Mouse (Mus musculus) erythroblast, embryonic 14.5 days (primary cell): ENCODE measurements around the gene Nfkbil1. TPM values are rescaled to one million over a fixed set of nuclear protein-coding genes. Genes with fewer than 3 reads are reported as not detected.

Experiments
- H3K27me3 ChIP-seq: 2 replicates; pipeline ENCODE4 v1.6.1; 2012; ENCODE audit warnings: inconsistent platforms; ENCODE audit not compliant: control insufficient read depth
- H3K36me3 ChIP-seq: 2 replicates; pipeline ENCODE4 v1.6.1; 2012; ENCODE audit warnings: mild to moderate bottlenecking, inconsistent platforms; ENCODE audit not compliant: control insufficient read depth
- H3K4me1 ChIP-seq: 2 replicates; pipeline ENCODE4 v1.6.1; 2012; ENCODE audit warnings: inconsistent platforms; ENCODE audit not compliant: control insufficient read depth
- H3K4me3 ChIP-seq: replicated peaks from 2 replicates; pipeline ENCODE3; 2012; ENCODE audit warnings: moderate library complexity, mild to moderate bottlenecking, inconsistent platforms
- H3K9me3 ChIP-seq: 2 replicates; pipeline ENCODE4 v1.6.1; 2012; ENCODE audit warnings: low read length, inconsistent platforms, mixed read lengths; ENCODE audit not compliant: control insufficient read depth
- GATA1 ChIP-seq: IDR thresholded peaks from 2 replicates; pipeline ENCODE4 v1.6.1; 2012; ENCODE audit warnings: low read length, inconsistent platforms, mixed read lengths
- TAL1 ChIP-seq: IDR thresholded peaks from 3 replicates; pipeline ENCODE4 v1.6.1; 2012; ENCODE audit warnings: low read length, inconsistent platforms, mixed read lengths
- polyA plus RNA-seq: library from polyadenylated mRNA; stranded (reverse); fragments of >175 nt; gene quantifications from 2 replicates; pipeline ENCODE4 v1.2.3, GENCODE M21; 2012

The Nfkbil1 gene
- polyA plus RNA-seq, 1 experiment, result 1.6 TPM

GRCm38 (mm10) chr17:35249451-35250197, 14.0 kb upstream of the Nfkbil1 start:
- TF ChIP-seq GATA1 (no peak), TAL1 (no peak)
- H3K4me3 ChIP-seq, result no peak overlapping the region
- H3K36me3 ChIP-seq, result peaks cover 99% of the 10 kb centered on the region
- H3K4me1 ChIP-seq, result peaks cover 26% of the 10 kb centered on the region
- no peaks in the 10 kb centered on the region for H3K27me3 ChIP-seq
- no peaks in the 10 kb centered on the region for H3K9me3 ChIP-seq

GRCm38 (mm10) chr17:35248986-35249385, 13.4 kb upstream of the Nfkbil1 start:
- no peak for TF ChIP-seq TAL1
- no peak for TF ChIP-seq GATA1
- H3K36me3 ChIP-seq, result peaks cover 99% of the 10 kb centered on the region
- no peaks in the 10 kb centered on the region for H3K9me3 ChIP-seq
- H3K4me1 ChIP-seq, result peaks cover 29% of the 10 kb centered on the region
- H3K27me3 ChIP-seq, result no peaks in the 10 kb centered on the region
- H3K4me3 ChIP-seq, result no peak overlapping the region

- TF ChIP-seq TAL1 (no peak), GATA1 (no peak)
- H3K4me3 ChIP-seq, result no peak overlapping the region
- H3K4me1 ChIP-seq, result peaks cover 44% of the 10 kb centered on the region
- no peaks in the 10 kb centered on the region for H3K9me3 ChIP-seq
- peaks cover 94% of the 10 kb centered on the region for H3K36me3 ChIP-seq
- no peaks in the 10 kb centered on the region for H3K27me3 ChIP-seq
These were observed 11.6 kb upstream of the Nfkbil1 start for GRCm38 (mm10) chr17:35247144-35247543.

- Histone ChIP-seq H3K4me1 (peaks cover 49% of the 10 kb centered on the region), H3K27me3 (no peaks in the 10 kb centered on the region), H3K9me3 (no peaks in the 10 kb centered on the region), H3K4me3 (no peak overlapping the region), H3K36me3 (peaks cover 84% of the 10 kb centered on the region)
- TF ChIP-seq TAL1, result no peak
- no peak for TF ChIP-seq GATA1
These were observed 10.4 kb upstream of the Nfkbil1 start for GRCm38 (mm10) chr17:35245731-35246623.

GRCm38 (mm10) chr17:35244999-35245398, 9.4 kb upstream of the Nfkbil1 start:
- H3K36me3 ChIP-seq, result peaks cover 74% of the 10 kb centered on the region
- no peak for TF ChIP-seq TAL1
- no peak for TF ChIP-seq GATA1
- peaks cover 58% of the 10 kb centered on the region for H3K4me1 ChIP-seq

GRCm38 (mm10) chr17:35243086-35243485, 7.5 kb upstream of the Nfkbil1 start:
- TF ChIP-seq GATA1, result no peak
- no peak for TF ChIP-seq TAL1
- H3K9me3 ChIP-seq, result no peaks in the 10 kb centered on the region
- peaks cover 55% of the 10 kb centered on the region for H3K36me3 ChIP-seq
- H3K4me3 ChIP-seq, result peak overlapping the region; percentile 82
- H3K4me1 ChIP-seq, result peaks cover 61% of the 10 kb centered on the region
- H3K27me3 ChIP-seq, result no peaks in the 10 kb centered on the region

More at GRCm38 (mm10) chr17:35244999-35245398, 9.4 kb upstream of the Nfkbil1 start:
- Histone ChIP-seq H3K4me3 (no peak overlapping the region), H3K27me3 (no peaks in the 10 kb centered on the region), H3K9me3 (no peaks in the 10 kb centered on the region)

- Histone ChIP-seq H3K4me1 (peaks cover 61% of the 10 kb centered on the region), H3K27me3 (no peaks in the 10 kb centered on the region), H3K36me3 (peaks cover 47% of the 10 kb centered on the region), H3K4me3 (peak overlapping the region; percentile 82), H3K9me3 (no peaks in the 10 kb centered on the region)
- peak; percentile 82 for TF ChIP-seq GATA1
- TF ChIP-seq TAL1, result no peak
These were observed 6.7 kb upstream of the Nfkbil1 start for GRCm38 (mm10) chr17:35242015-35242941.

GRCm38 (mm10) chr17:35241305-35242014, 5.9 kb upstream of the Nfkbil1 start, which contains the start of gene Ddx39b:
Gene Ddx39b (plus strand): TSS chr17:35241746.
- H3K4me1 ChIP-seq, result peaks cover 63% of the 10 kb centered on the region
- TF ChIP-seq GATA1 (no peak), TAL1 (no peak)
- H3K4me3 ChIP-seq, result peak within 1 kb of the TSS; percentile 82
- H3K27me3 ChIP-seq, result no peaks in the 10 kb centered on the region
- no peaks in the 10 kb centered on the region for H3K9me3 ChIP-seq
- peaks cover 38% of the 10 kb centered on the region for H3K36me3 ChIP-seq
